Mouse (Mus musculus) brain, embryonic 14.5 days (tissue): Measurements from ENCODE around the gene Gm49721.
"Not testable (repeated sequence)": the region's sequence is repeated elsewhere in the genome, so short reads cannot be mapped to it uniquely, and the experiment has no call there.

Source experiments
- CTCF ChIP-seq: fragments of 200-500 bp; IDR thresholded peaks from 2 replicates; pipeline ENCODE4 v1.5.1; 2012; ENCODE audit warnings: inconsistent platforms, mild to moderate bottlenecking, moderate library complexity, borderline replicate concordance; ENCODE audit not compliant: insufficient read depth, insufficient read length; ENCODE audit errors: extremely low read depth
- POLR2A ChIP-seq: fragments of 200-500 bp; IDR thresholded peaks from 2 replicates; pipeline ENCODE4 v1.6.1; 2012; ENCODE audit warnings: mild to moderate bottlenecking, inconsistent platforms, borderline replicate concordance; ENCODE audit not compliant: poor library complexity, insufficient read depth, insufficient read length, severe bottlenecking; ENCODE audit errors: extremely low read depth

DNA sequence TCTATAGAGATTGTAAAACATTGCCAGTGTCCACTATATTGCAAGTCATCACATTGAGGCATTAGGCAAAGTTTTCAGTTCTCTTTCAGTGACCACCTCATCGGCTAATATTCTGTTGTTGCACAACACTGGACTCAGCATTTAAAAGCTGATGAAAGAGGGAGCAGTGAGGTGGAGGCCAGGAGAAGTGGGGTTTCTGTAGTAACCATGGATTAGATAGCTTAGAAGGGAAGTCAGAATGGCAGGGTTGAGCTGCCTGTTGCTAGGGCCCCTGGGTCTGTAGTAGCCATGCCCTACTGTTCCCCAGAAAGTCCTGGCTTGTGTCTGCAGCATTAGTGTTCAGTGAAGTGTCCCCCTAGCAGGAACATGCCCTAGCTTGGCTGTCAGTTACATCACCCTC is 7.4 kb downstream of the Gm49721 start:
- not testable (repeated sequence) for TF ChIP-seq CTCF, POLR2A
